Mouse (Mus musculus): ENCODE measurements around the gene Ntpcr.

- TF ChIP-seq CTCF (IDR thresholded peaks at IDR 0.05; ENCODE audit: borderline replicate concordance, extremely low read depth, insufficient read depth, insufficient read length) (no peak), POLR2A (IDR thresholded peaks at IDR 0.05; ENCODE audit: borderline replicate concordance, extremely low read depth, insufficient read depth, insufficient read length, poor library complexity, severe bottlenecking) (no peak)
These were observed 12.6 kb downstream of the Ntpcr start for GRCm38 (mm10) chr8:125742406-125742805.

Measured in brain, embryonic 14.5 days (tissue).